Mouse (Mus musculus): Measurements from ENCODE around the gene Gm609. TPM values are rescaled to one million over a fixed set of nuclear protein-coding genes. Genes with fewer than 3 reads are reported as not detected.
"Not testable (repeated sequence)": the region's sequence is repeated elsewhere in the genome, so short reads cannot be mapped to it uniquely, and the experiment has no call there.

Gene Gm609
- polyA plus RNA-seq (2012; ENCODE audit: insufficient read depth, low replicate concordance) = not detected in 2 replicates

DNA sequence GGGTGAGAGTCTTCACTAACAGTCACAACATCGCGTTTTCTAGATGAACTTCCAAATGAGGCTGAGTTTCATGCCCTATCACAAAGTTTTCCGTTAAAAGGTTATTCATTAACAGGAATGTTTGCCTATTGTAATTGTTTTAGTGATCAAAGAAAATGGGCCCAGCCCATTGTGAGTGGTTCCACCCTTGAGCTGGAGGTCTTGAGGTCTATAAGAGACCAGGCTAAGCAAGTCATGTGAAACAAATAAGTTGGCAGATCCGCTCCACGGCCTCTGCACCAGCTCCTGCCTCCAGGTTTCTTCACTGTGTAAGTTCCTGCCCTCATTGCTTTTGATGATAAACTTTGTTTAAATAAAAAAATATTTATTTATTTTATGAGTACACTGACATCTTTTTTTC, at the start of gene Gm609:
Gene Gm609, minus strand, starts transcription at position 43 of the 400 bp plus-strand sequence.
- Histone ChIP-seq H3K9me3 (no peaks in the 10 kb centered on the region), H3K27me3 (replicated peaks) (no peaks in the 10 kb centered on the region), H3K4me1 (no peaks in the 10 kb centered on the region), H3K4me3 (replicated peaks) (no peak within 1 kb of the TSS), H3K36me3 (replicated peaks; ENCODE audit: low read length) (no peaks in the 10 kb centered on the region)
- TF ChIP-seq FLI1 (IDR thresholded peaks at IDR 0.05; ENCODE audit: low read length) (no peak), GATA1 (IDR thresholded peaks at IDR 0.05; ENCODE audit: borderline replicate concordance, low read length) (no peak)

- TF ChIP-seq GATA1 (IDR thresholded peaks at IDR 0.05; ENCODE audit: borderline replicate concordance, low read length) (no peak), FLI1 (IDR thresholded peaks at IDR 0.05; ENCODE audit: low read length) (no peak)
- Histone ChIP-seq H3K4me3 (replicated peaks) (no peak overlapping the region), H3K27me3 (replicated peaks) (no peaks in the 10 kb centered on the region), H3K4me1 (no peaks in the 10 kb centered on the region), H3K9me3 (no peaks in the 10 kb centered on the region), H3K36me3 (replicated peaks; ENCODE audit: low read length) (no peaks in the 10 kb centered on the region)
Measured at GRCm38 (mm10) chr16:45542108-45542507, 49.3 kb upstream of the Gm609 start.

- not testable (repeated sequence) for H3K27me3 ChIP-seq (replicated peaks); H3K4me3 ChIP-seq (replicated peaks); H3K4me1 ChIP-seq; H3K36me3 ChIP-seq (replicated peaks; ENCODE audit: low read length); H3K9me3 ChIP-seq
Measured at GRCm38 (mm10) chr16:45538342-45538741, 45.6 kb upstream of the Gm609 start.

GRCm38 (mm10) chr16:45535009-45535408, 42.2 kb upstream of the Gm609 start, which contains the start of gene Slc9c1:
Slc9c1 (plus strand) TSS chr16:45535309.
- Histone ChIP-seq H3K4me3 (replicated peaks) (no peak within 1 kb of the TSS), H3K4me1 (no peaks in the 10 kb centered on the region), H3K27me3 (replicated peaks) (no peaks in the 10 kb centered on the region), H3K36me3 (replicated peaks; ENCODE audit: low read length) (no peaks in the 10 kb centered on the region), H3K9me3 (no peaks in the 10 kb centered on the region)
- no peak for TF ChIP-seq GATA1 (IDR thresholded peaks at IDR 0.05; ENCODE audit: borderline replicate concordance, low read length)
- TF ChIP-seq FLI1 (IDR thresholded peaks at IDR 0.05; ENCODE audit: low read length) = no peak

GRCm38 (mm10) chr16:45531950-45532349, 39.2 kb upstream of the Gm609 start, which contains the start of gene Gm17783:
Gm17783 (minus strand) TSS chr16:45532050.
- H3K4me3 ChIP-seq (replicated peaks) = no peak within 1 kb of the TSS
- TF ChIP-seq GATA1 (IDR thresholded peaks at IDR 0.05; ENCODE audit: borderline replicate concordance, low read length) = no peak
- no peak for TF ChIP-seq FLI1 (IDR thresholded peaks at IDR 0.05; ENCODE audit: low read length)

DNA sequence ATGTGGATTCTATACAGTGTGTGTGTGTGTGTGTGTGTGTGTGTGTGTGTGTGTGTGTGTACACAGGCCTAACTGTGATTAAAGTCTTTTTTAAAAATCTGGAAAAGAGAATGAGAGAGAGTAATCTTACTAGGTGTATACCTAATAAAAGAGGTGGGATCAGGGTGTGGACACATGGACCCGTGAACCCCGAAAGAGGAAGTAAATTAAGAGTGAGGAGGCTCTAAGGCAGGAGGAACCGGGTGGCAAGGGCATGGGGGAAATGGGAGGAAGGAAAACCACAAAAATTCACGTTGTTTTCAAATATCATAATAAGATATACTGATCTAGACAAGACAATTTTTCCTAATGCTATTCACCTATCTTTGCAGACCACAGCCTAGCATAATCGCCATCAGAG, 32.8 kb upstream of the Gm609 start:
- H3K27me3 ChIP-seq (replicated peaks) = no peaks in the 10 kb centered on the region
- H3K9me3 ChIP-seq = no peaks in the 10 kb centered on the region
- H3K4me1 ChIP-seq = no peaks in the 10 kb centered on the region
- no peak overlapping the region for H3K4me3 ChIP-seq (replicated peaks)
- H3K36me3 ChIP-seq (replicated peaks; ENCODE audit: low read length) = no peaks in the 10 kb centered on the region
- TF ChIP-seq FLI1 (IDR thresholded peaks at IDR 0.05; ENCODE audit: low read length) (no peak), GATA1 (IDR thresholded peaks at IDR 0.05; ENCODE audit: borderline replicate concordance, low read length) (no peak)

More at GRCm38 (mm10) chr16:45531950-45532349, 39.2 kb upstream of the Gm609 start, which contains the start of gene Gm17783:
- H3K4me1 ChIP-seq = no peaks in the 10 kb centered on the region
- no peaks in the 10 kb centered on the region for H3K27me3 ChIP-seq (replicated peaks)
- no peaks in the 10 kb centered on the region for H3K9me3 ChIP-seq
- no peaks in the 10 kb centered on the region for H3K36me3 ChIP-seq (replicated peaks; ENCODE audit: low read length)

- no peaks in the 10 kb centered on the region for H3K4me1 ChIP-seq
- TF ChIP-seq GATA1 (IDR thresholded peaks at IDR 0.05; ENCODE audit: borderline replicate concordance, low read length) (no peak), FLI1 (IDR thresholded peaks at IDR 0.05; ENCODE audit: low read length) (no peak)
- H3K4me3 ChIP-seq (replicated peaks) = no peak overlapping the region
- no peaks in the 10 kb centered on the region for H3K9me3 ChIP-seq
- H3K36me3 ChIP-seq (replicated peaks; ENCODE audit: low read length) = no peaks in the 10 kb centered on the region
- no peaks in the 10 kb centered on the region for H3K27me3 ChIP-seq (replicated peaks)
Measured at GRCm38 (mm10) chr16:45495326-45495725, 2.6 kb upstream of the Gm609 start.

- H3K27me3 ChIP-seq (replicated peaks) = no peaks in the 10 kb centered on the region
- TF ChIP-seq FLI1 (IDR thresholded peaks at IDR 0.05; ENCODE audit: low read length) (no peak), GATA1 (IDR thresholded peaks at IDR 0.05; ENCODE audit: borderline replicate concordance, low read length) (no peak)
- H3K4me3 ChIP-seq (replicated peaks) = no peak overlapping the region
- no peaks in the 10 kb centered on the region for H3K36me3 ChIP-seq (replicated peaks; ENCODE audit: low read length)
- no peaks in the 10 kb centered on the region for H3K9me3 ChIP-seq
- H3K4me1 ChIP-seq = no peaks in the 10 kb centered on the region
Measured at GRCm38 (mm10) chr16:45476991-45477390, 15.8 kb downstream of the Gm609 start.

DNA sequence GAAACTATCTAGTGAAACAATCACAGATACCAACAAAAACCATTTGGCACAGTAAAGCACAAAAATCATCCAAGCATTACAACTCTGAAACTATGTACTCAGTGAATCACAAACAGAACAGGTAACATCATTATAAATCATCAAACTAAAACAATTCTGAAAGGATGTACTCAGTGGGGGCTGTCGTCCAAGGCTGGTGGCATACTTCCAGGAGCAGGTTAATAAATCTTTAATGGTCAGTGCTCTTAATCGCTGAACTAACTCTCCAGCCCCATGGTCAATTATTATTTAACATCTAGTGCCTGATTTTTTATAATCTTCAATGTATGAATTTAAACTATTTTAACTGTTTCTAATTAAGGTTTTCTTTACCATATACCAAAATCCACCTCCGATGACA, 20.9 kb downstream of the Gm609 start:
- H3K4me1 ChIP-seq; H3K4me3 ChIP-seq (replicated peaks); H3K36me3 ChIP-seq (replicated peaks; ENCODE audit: low read length); H3K9me3 ChIP-seq; H3K27me3 ChIP-seq (replicated peaks): not testable (repeated sequence)

DNA sequence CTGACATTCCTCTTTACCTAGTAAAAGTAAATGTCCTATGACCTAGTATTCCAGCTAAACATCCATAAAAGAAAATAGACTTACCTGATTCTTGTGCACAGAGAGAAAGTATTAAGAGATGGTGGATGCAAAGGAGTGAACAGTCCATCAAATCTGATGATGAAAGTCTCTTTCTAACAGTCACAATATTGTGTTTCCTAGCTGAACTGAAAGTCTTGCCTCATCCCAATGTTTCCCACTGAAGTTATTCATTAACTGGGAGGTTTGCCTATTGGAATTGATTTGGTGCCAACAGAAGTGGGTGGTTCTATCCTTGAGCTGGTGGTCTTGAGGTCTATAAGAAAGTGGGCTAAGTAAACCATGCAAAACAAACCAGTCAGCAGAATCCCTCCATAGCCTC, 38.0 kb downstream of the Gm609 start:
- Histone ChIP-seq H3K36me3 (replicated peaks; ENCODE audit: low read length) (no peaks in the 10 kb centered on the region), H3K4me1 (no peaks in the 10 kb centered on the region), H3K4me3 (replicated peaks) (no peak overlapping the region), H3K9me3 (no peaks in the 10 kb centered on the region), H3K27me3 (replicated peaks) (no peaks in the 10 kb centered on the region)
- TF ChIP-seq FLI1 (IDR thresholded peaks at IDR 0.05; ENCODE audit: low read length) (no peak), GATA1 (IDR thresholded peaks at IDR 0.05; ENCODE audit: borderline replicate concordance, low read length) (no peak)

DNA sequence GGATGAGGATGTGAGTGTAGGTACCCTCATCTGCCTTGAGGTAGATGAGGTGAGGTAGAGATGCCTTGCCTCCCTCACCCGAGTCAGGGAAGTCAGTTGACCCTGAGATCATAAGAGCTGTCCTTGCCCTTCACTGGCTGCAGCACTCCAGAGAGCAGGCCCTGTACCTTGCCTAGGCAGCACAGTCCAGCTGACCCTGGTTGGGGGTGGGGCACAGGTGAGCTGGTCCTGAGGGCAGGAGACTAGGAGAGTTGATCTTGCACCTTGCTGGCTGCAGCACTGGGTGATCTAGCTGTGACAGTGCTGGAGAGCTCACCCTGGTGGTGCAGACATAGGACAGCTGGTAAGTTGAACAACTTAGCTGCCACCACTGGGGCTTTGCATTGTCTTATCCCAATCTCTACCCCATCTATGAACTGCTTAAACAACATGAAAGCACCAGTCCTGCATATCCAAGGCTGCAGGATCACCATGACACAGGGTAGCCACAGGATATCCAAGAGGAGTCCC, 55.5 kb downstream of the Gm609 start:
- H3K4me3 ChIP-seq (replicated peaks) = no peak overlapping the region
- H3K27me3 ChIP-seq (replicated peaks) = no peaks in the 10 kb centered on the region

More for the DNA sequence above, 55.5 kb downstream of the Gm609 start:
- H3K9me3 ChIP-seq = no peaks in the 10 kb centered on the region
- TF ChIP-seq FLI1 (IDR thresholded peaks at IDR 0.05; ENCODE audit: low read length) (no peak), GATA1 (IDR thresholded peaks at IDR 0.05; ENCODE audit: borderline replicate concordance, low read length) (no peak)
- H3K36me3 ChIP-seq (replicated peaks; ENCODE audit: low read length) = no peaks in the 10 kb centered on the region
- H3K4me1 ChIP-seq = peaks cover 5% of the 10 kb centered on the region; the same call in 1 of the 2 replicates

Data from megakaryocyte, embryonic 14.5 days (primary cell).